Mouse (Mus musculus) frontal cortex, postnatal 14 days (tissue): ENCODE measurements around the gene Cdt1.
A peak's percentile ranks its signal among the peaks of the same experiment; 100 is the strongest.

Experiments used
- DNase-seq, 2 experiments: peaks; one replicate each; pipeline ENCODE4 v3.0.0; 2022; ENCODE audit warnings: low spot score in 2 of 2

Cdt1 gene

GRCm38 (mm10) chr8:122611295-122612133 lies 43.7 kb downstream of the Cdt1 start, which contains the start of the genes Galns and Trappc2l:
Galns (minus strand) TSS chr8:122611463.
Trappc2l (plus strand) TSS chr8:122611640.
- peak; percentile 91 to 93 for DNase-seq

- DNase-seq, result no peak
Measured at GRCm38 (mm10) chr8:122616181-122616905, 48.5 kb downstream of the Cdt1 start.

DNA sequence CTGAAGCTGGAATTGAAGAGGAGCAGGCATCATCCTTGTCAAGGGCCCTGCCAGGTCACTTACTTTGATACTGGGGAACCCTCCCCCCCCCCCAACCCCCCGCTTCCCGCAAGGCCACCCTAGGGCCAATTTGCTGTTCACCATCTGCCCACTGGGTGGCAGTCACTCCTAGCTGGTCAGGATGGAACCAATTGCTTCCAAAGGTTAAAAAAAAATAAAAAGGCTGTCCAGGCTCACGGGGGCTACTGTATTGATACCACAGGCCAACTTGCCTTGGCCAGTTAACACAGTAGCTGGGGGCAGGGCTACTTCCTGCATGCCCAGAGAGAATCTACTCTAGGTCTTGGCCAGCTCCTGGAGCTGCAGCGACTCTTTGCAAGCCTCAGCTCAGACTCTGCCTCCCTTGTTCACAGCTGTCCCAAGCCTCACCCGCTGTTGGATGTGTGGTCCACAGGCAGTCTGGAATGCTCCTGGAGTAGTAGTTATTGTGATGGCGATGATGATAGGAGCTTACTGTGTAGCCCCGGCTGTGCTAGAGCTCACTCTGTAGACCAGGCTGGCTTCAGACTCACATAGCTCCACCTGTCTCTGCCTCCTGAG lies 50.2 kb downstream of the Cdt1 start:
- DNase-seq, result peak in 1 of 2 experiments; percentile 59

GRCm38 (mm10) chr8:122618660-122619378 lies 51.0 kb downstream of the Cdt1 start:
- DNase-seq, result no peak

GRCm38 (mm10) chr8:122620446-122620845 lies 52.6 kb downstream of the Cdt1 start:
- no peak for DNase-seq

DNA sequence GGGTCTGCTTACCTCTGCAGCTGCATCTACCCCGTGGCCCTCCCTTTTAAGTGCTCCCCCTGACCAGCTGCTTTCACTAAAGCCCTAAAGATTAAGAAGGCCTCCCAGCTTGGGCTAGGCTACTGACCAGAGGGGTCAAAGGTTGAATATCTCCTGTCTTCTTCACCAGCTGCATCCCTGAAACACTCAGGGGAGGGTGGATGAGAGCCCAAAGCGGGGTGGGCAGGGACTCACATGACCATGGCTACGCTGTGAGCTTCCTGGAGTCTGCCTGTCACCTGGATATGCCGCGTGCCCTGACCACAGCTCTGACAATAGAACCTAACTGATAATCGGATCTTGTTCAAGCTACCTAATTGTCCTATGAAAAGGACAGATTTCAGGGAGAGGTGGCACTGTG lies 54.9 kb downstream of the Cdt1 start, which contains the start of gene Pabpn1l:
Gene Pabpn1l (minus strand): TSS at position 13 of the 400 bp plus-strand sequence.
- DNase-seq, result no peak
